Mouse (Mus musculus) forebrain, embryonic 12.5 days (tissue): ENCODE measurements around the gene Il33. TPM values are rescaled to one million over a fixed set of nuclear protein-coding genes. Genes with fewer than 3 reads are reported as not detected.
A peak's percentile ranks its signal among the peaks of the same experiment; 100 is the strongest.
"Not testable (repeated sequence)": the region's sequence is repeated elsewhere in the genome, so short reads cannot be mapped to it uniquely, and the experiment has no call there.

Source experiments
- ATAC-seq: fragments of 200-750 bp; cut with Nextera tagmentation; 2 replicates; pipeline ENCODE4 v1.8.0; 2017; ENCODE audit warnings: moderate TSS enrichment; ENCODE audit not compliant: low FRiP score
- H3K27ac ChIP-seq: fragments of 300-500 bp; sonication (generic); 2 replicates; pipeline ENCODE4 v1.5.1; 2016; ENCODE audit warnings: mild to moderate bottlenecking
- H3K27me3 ChIP-seq: fragments of 300-500 bp; sonication (generic); 2 replicates; pipeline ENCODE4 v1.6.1; 2016; ENCODE audit warnings: mild to moderate bottlenecking
- H3K36me3 ChIP-seq: fragments of 300-500 bp; sonication (generic); replicated peaks from 2 replicates; pipeline ENCODE4 v1.6.1; 2016; ENCODE audit warnings: mild to moderate bottlenecking
- H3K4me1 ChIP-seq: fragments of 300-500 bp; sonication (generic); 2 replicates; pipeline ENCODE4 v1.6.1; 2016
- H3K4me2 ChIP-seq: fragments of 300-500 bp; sonication (generic); 2 replicates; pipeline ENCODE4 v1.6.1; 2016; ENCODE audit warnings: mild to moderate bottlenecking, moderate library complexity
- H3K4me3 ChIP-seq: fragments of 300-500 bp; sonication (generic); replicated peaks from 2 replicates; pipeline ENCODE4 v1.5.1; 2016; ENCODE audit warnings: mild to moderate bottlenecking
- H3K9ac ChIP-seq: fragments of 300-500 bp; sonication (generic); 2 replicates; pipeline ENCODE4 v1.6.1; 2016; ENCODE audit warnings: mild to moderate bottlenecking
- H3K9me3 ChIP-seq: fragments of 300-500 bp; sonication (generic); 2 replicates; pipeline ENCODE4 v1.6.1; 2016
- WGBS: fragments of 180-500 bp; shearing (Covaris S2); methylation state at CpG from one replicate; pipeline ENCODE4 v1.1.7; 2016; 5-methylcytosine and 5-hydroxymethylcytosine counted together
- polyA plus RNA-seq: library from polyadenylated mRNA; unstranded; fragments of >200 nt; fragmentation: Nextera tagmentation; extraction: Ambion mirVana; gene quantifications from 2 replicates; pipeline ENCODE4 v1.2.1, GENCODE M21; 2016

Gene Il33
- polyA plus RNA-seq, 1 experiment from 2014 or later = 0.52 TPM

DNA sequence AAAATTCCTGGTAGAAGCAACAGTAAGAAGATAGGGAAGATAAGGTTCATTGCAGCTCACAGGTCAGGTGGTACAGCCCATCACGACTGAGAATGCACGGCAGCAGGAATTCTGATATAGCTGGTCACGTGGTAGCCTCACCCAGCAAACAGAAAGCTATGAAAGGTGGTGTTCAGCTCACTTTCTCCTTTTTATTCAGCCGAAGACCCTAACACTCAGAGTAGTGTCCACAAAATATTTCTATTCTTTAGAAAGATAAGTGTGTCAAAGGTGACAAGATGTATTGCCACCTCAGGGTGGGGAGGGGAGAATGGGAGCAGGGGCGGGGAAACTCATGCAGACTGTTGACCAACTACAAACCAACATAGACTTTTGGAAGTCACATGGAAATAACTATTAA, 19.5 kb downstream of the Il33 start:
- no peak overlapping the region for H3K9ac ChIP-seq
- H3K27me3 ChIP-seq = no peaks in the 10 kb centered on the region
- no peak overlapping the region for H3K4me3 ChIP-seq
- H3K9me3 ChIP-seq = no peaks in the 10 kb centered on the region
- no peaks in the 10 kb centered on the region for H3K36me3 ChIP-seq
- no peak for ATAC-seq
- no peak overlapping the region for H3K27ac ChIP-seq
- peaks cover 25% of the 10 kb centered on the region for H3K4me1 ChIP-seq
- H3K4me2 ChIP-seq = no peak overlapping the region
- WGBS = 87% methylated on average over 5 of the region's 5 CpGs

DNA sequence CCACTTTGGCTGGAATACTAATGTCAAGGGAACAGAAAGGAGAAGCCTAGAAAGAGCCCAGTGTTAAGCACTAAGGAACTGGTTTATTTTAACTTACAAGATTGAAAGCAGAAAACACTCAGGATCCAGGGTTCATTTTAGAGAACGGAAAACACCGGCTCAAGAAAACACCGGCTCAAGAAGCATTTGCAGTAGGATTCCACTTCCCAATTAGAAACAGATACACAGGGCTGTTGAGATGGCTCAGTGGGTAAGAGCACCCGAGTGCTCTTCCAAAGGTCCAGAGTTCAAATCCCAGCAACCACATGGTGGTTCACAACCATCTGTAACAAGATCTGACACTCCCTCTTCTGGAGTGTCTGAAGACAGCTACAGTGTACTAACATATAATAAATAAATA, 20.0 kb downstream of the Il33 start:
- H3K9ac ChIP-seq, H3K27ac ChIP-seq, ATAC-seq, H3K4me3 ChIP-seq, H3K27me3 ChIP-seq, H3K36me3 ChIP-seq, H3K9me3 ChIP-seq, H3K4me2 ChIP-seq: not testable (repeated sequence)
- WGBS = 83% methylated on average over 4 of the region's 4 CpGs
- H3K4me1 ChIP-seq = peaks cover 25% of the 10 kb centered on the region

GRCm38 (mm10) chr19:29945557-29946422, 20.9 kb downstream of the Il33 start:
- WGBS = 13% methylated on average over 11 of the region's 11 CpGs
- H3K4me2 ChIP-seq = no peak overlapping the region
- no peaks in the 10 kb centered on the region for H3K36me3 ChIP-seq
- no peaks in the 10 kb centered on the region for H3K27me3 ChIP-seq
- H3K4me3 ChIP-seq = no peak overlapping the region
- H3K27ac ChIP-seq = no peak overlapping the region
- peaks cover 25% of the 10 kb centered on the region for H3K4me1 ChIP-seq
- no peak overlapping the region for H3K9ac ChIP-seq
- ATAC-seq = no peak
- H3K9me3 ChIP-seq = no peaks in the 10 kb centered on the region

GRCm38 (mm10) chr19:29946423-29946716, 21.5 kb downstream of the Il33 start:
- Histone ChIP-seq H3K27me3 (no peaks in the 10 kb centered on the region), H3K27ac (no peak overlapping the region), H3K36me3 (no peaks in the 10 kb centered on the region), H3K9ac (no peak overlapping the region), H3K4me2 (no peak overlapping the region), H3K4me1 (peaks cover 25% of the 10 kb centered on the region), H3K4me3 (no peak overlapping the region), H3K9me3 (no peaks in the 10 kb centered on the region)
- ATAC-seq = no peak

- no peaks in the 10 kb centered on the region for H3K36me3 ChIP-seq
- H3K27ac ChIP-seq = no peak overlapping the region
- no peaks in the 10 kb centered on the region for H3K9me3 ChIP-seq
- no peak overlapping the region for H3K9ac ChIP-seq
- peaks cover 25% of the 10 kb centered on the region for H3K4me1 ChIP-seq
- 65% methylated on average over 9 of the region's 9 CpGs for WGBS
- no peak overlapping the region for H3K4me2 ChIP-seq
- ATAC-seq = no peak
- H3K27me3 ChIP-seq = no peaks in the 10 kb centered on the region
- no peak overlapping the region for H3K4me3 ChIP-seq
Observed at GRCm38 (mm10) chr19:29947056-29947455, 22.1 kb downstream of the Il33 start.

GRCm38 (mm10) chr19:29947891-29948801, 23.2 kb downstream of the Il33 start:
- H3K27me3 ChIP-seq = no peaks in the 10 kb centered on the region
- H3K36me3 ChIP-seq = no peaks in the 10 kb centered on the region
- no peaks in the 10 kb centered on the region for H3K9me3 ChIP-seq
- peak; percentile 97 for ATAC-seq
- H3K4me3 ChIP-seq = peak overlapping the region; percentile 35
- peaks cover 25% of the 10 kb centered on the region for H3K4me1 ChIP-seq
- 26% methylated on average over 25 of the region's 25 CpGs for WGBS
- H3K27ac ChIP-seq = no peak overlapping the region
- H3K9ac ChIP-seq = peak overlapping the region; percentile 26; the same call in 1 of the 2 replicates
- H3K4me2 ChIP-seq = peak overlapping the region; percentile 58

DNA sequence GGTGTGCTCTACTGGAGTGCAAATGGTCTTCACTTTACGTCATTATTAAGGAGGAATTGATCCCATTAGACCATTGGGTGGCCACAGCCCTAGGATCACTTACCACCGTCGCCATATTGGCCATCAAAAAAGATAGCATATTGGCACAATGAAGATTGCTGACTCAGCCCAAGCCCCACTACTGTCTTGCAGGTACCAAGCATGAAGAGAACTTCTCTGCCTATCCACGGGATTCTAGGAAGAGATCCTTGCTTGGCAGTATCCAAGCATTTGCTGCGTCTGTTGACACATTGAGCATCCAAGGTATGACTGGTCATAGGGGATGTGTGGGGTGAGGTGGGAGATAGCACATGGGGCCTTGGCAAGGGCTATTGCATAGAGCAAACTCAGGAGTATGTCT, 27.6 kb downstream of the Il33 start:
- H3K4me1 ChIP-seq = peaks cover 12% of the 10 kb centered on the region
- no peak overlapping the region for H3K27ac ChIP-seq
- no peak overlapping the region for H3K4me2 ChIP-seq
- H3K4me3 ChIP-seq = no peak overlapping the region
- no peak overlapping the region for H3K9ac ChIP-seq
- WGBS = 85% methylated on average over 5 of the region's 5 CpGs
- ATAC-seq = no peak
- H3K27me3 ChIP-seq = no peaks in the 10 kb centered on the region
- H3K9me3 ChIP-seq = no peaks in the 10 kb centered on the region
- no peaks in the 10 kb centered on the region for H3K36me3 ChIP-seq

DNA sequence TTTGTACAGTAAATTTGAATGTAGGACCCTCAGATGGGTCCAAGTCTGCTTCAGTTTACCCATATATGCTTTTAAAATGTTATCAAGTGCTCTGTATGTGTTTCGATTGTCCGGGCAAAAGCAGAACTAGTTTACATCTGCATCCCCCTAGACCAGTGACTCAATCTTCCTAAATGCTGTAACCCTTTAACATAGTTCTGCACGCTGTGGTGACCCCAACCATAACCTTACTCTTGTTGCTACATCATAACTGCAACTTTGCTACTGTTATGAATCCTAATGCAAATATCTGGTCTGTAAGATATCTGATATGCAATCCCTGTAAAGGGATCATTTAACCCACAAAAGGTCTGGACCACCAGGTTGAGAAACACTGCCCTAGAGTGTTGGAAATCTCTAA, 28.9 kb downstream of the Il33 start:
- no peak for ATAC-seq
- Histone ChIP-seq H3K27ac (no peak overlapping the region), H3K36me3 (no peaks in the 10 kb centered on the region), H3K27me3 (no peaks in the 10 kb centered on the region), H3K4me1 (peaks cover 3% of the 10 kb centered on the region), H3K9ac (no peak overlapping the region), H3K4me3 (no peak overlapping the region), H3K9me3 (no peaks in the 10 kb centered on the region), H3K4me2 (no peak overlapping the region)
- 89% methylated on average over 3 of the region's 3 CpGs for WGBS

DNA sequence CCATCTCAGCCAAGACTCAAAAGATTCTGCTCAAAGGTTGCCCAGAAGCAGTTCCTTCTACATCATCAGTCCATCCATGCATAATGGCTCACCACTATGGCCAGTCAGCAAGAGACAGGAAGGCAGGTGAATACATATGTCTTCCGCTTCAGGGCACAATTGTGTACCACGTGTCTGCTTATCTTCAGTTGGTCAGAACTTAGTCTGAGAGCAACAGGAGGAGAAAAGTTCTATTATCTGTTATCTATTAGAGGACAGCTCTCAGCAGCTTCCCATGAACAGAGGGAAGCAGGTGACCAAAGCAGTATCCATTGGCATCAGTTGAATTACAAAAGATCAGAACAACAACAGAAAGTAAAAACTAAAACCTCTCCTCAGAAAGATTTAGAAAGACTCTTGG, 30.5 kb downstream of the Il33 start:
- ATAC-seq = no peak
- Histone ChIP-seq H3K36me3 (no peaks in the 10 kb centered on the region), H3K9ac (no peak overlapping the region), H3K27me3 (no peaks in the 10 kb centered on the region), H3K4me1 (no peaks in the 10 kb centered on the region), H3K4me2 (no peak overlapping the region), H3K27ac (no peak overlapping the region), H3K4me3 (no peak overlapping the region), H3K9me3 (no peaks in the 10 kb centered on the region)
- WGBS = 76% methylated on average over 2 of the region's 2 CpGs

DNA sequence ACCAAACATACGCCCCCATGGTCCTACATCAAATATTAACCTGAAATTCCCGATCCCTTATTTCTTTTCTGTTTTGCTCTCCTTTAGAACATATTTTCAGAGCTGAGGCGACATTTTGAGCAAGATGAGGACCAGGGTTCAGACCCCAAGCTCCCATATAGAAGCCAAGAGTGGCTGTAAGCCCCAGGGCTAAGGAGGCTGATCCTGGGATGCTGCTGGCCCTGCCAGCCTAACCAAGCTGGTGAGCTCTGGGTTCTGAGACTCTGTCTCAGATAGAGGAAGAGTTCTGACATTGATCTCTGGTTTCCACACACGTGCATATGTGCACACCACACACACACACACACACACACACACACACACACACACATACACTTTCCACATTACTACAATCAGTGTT, 36.0 kb downstream of the Il33 start:
- Histone ChIP-seq H3K36me3 (no peaks in the 10 kb centered on the region), H3K27me3 (no peaks in the 10 kb centered on the region), H3K9me3 (no peaks in the 10 kb centered on the region), H3K4me2 (no peak overlapping the region), H3K4me1 (no peaks in the 10 kb centered on the region), H3K9ac (no peak overlapping the region), H3K4me3 (no peak overlapping the region), H3K27ac (no peak overlapping the region)
- ATAC-seq = no peak
- 76% methylated on average over 4 of the region's 4 CpGs for WGBS

GRCm38 (mm10) chr19:29961842-29962241, 36.9 kb downstream of the Il33 start:
- Histone ChIP-seq H3K9ac (no peak overlapping the region), H3K4me2 (no peak overlapping the region), H3K4me1 (no peaks in the 10 kb centered on the region), H3K27ac (no peak overlapping the region), H3K36me3 (no peaks in the 10 kb centered on the region), H3K4me3 (no peak overlapping the region), H3K27me3 (no peaks in the 10 kb centered on the region), H3K9me3 (peaks cover 6% of the 10 kb centered on the region; the same call in 1 of the 2 replicates)
- ATAC-seq = no peak
- WGBS = 84% methylated on average over 6 of the region's 6 CpGs

DNA sequence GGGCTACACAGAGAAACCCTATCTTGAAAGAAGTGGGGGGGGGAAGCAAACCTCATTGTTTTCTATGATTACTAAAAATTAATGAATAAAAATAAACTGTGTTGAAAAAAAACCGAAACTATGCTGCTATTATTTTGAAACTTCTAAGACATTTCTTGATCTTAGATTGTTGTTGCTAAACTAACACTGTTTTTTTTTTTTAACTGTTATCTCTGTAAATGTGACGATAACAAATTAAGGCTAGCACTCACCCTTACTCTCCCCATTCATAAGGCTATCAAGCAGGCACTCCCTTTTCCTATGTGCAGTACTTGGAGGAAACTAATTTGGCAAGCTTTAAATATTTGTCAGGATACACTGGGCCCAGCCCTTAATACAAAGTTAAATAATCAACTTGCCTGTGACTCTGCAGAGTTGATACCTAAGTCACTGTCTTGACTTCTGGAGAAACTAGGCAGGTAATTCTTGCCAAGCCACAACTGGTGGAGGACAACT, 38.7 kb downstream of the Il33 start:
- 90% methylated on average over 2 of the region's 2 CpGs for WGBS
- no peak for ATAC-seq

More for the DNA sequence above, 38.7 kb downstream of the Il33 start:
- Histone ChIP-seq H3K27me3 (no peaks in the 10 kb centered on the region), H3K36me3 (no peaks in the 10 kb centered on the region), H3K4me1 (no peaks in the 10 kb centered on the region), H3K9me3 (peaks cover 8% of the 10 kb centered on the region; the same call in 1 of the 2 replicates), H3K4me2 (no peak overlapping the region), H3K9ac (no peak overlapping the region), H3K4me3 (no peak overlapping the region), H3K27ac (no peak overlapping the region)
